Comparison of ENCODE assay signal across 9 mouse cellular contexts in genomic region chr2:25273010-25273409, GRCm38 (mm10). TPM values are rescaled to one million over a fixed set of nuclear protein-coding genes. Genes with fewer than 3 reads are reported as not detected.
DNase-seq lines count a peak whose midpoint lies in the region; ATAC-seq and TF ChIP-seq lines count a peak whose summit lies in the region.
"Had no signal": no experiment of that assay in that cellular context is flagged by ENCODE, and none has a peak within 500 bp of the region (broad histone marks: within the 10 kb centered on the region; RNA-seq: fewer than 3 reads in every experiment).

No protein-coding gene starts in this region.

- ATAC-seq in embryonic facial prominence, embryonic 15.5 days (ENCODE audit: insufficient number of reproducible peaks, low FRiP score, low TSS enrichment, low read depth): no peak
- ATAC-seq in intestine, embryonic 15.5 days: no peak
- no peak for ATAC-seq in neural tube, embryonic 13.5 days (ENCODE audit: low read depth)

- WGBS in lung, adult 2 months: 29% methylated on average over 16 of the region's 16 CpGs
- 36% methylated on average over 16 of the region's 16 CpGs for WGBS in embryonic facial prominence, embryonic 15.5 days
- 34% methylated on average over 16 of the region's 16 CpGs for WGBS in intestine, embryonic 15.5 days
- WGBS in neural tube, embryonic 13.5 days: 37% methylated on average over 16 of the region's 16 CpGs

- H3K4me2 ChIP-seq in embryonic facial prominence, embryonic 15.5 days (replicated peaks): peak overlapping the region; percentile 96
- H3K4me2 ChIP-seq in intestine, embryonic 15.5 days (replicated peaks): peak overlapping the region; percentile 91
- H3K4me2 ChIP-seq in neural tube, embryonic 13.5 days: peak overlapping the region; percentile 94

- peak overlapping the region; percentile 72 for H3K4me3 ChIP-seq in lung, adult 2 months (replicated peaks; ENCODE audit: extremely low read depth, low read depth, low read length)
- peak overlapping the region; percentile 87 for H3K4me3 ChIP-seq in embryonic facial prominence, embryonic 15.5 days (replicated peaks)
- peak overlapping the region; percentile 89 for H3K4me3 ChIP-seq in intestine, embryonic 15.5 days (replicated peaks)
- H3K4me3 ChIP-seq in neural tube, embryonic 13.5 days: peak overlapping the region; percentile 94

- TF ChIP-seq POLR2A in lung, adult 2 months (IDR thresholded peaks at IDR 0.05; ENCODE audit: borderline replicate concordance, extremely low read depth, low read depth, low read length): no peak

- no peaks in the 10 kb centered on the region for H3K9me3 ChIP-seq in embryonic facial prominence, embryonic 15.5 days (replicated peaks)
- no peaks in the 10 kb centered on the region for H3K9me3 ChIP-seq in intestine, embryonic 15.5 days
- no peaks in the 10 kb centered on the region for H3K9me3 ChIP-seq in neural tube, embryonic 13.5 days

- H3K27me3 ChIP-seq in embryonic facial prominence, embryonic 15.5 days: no peaks in the 10 kb centered on the region
- no peaks in the 10 kb centered on the region for H3K27me3 ChIP-seq in intestine, embryonic 15.5 days (replicated peaks)
- H3K27me3 ChIP-seq in neural tube, embryonic 13.5 days: no peaks in the 10 kb centered on the region

- peaks cover 71% of the 10 kb centered on the region for H3K36me3 ChIP-seq in embryonic facial prominence, embryonic 15.5 days
- H3K36me3 ChIP-seq in intestine, embryonic 15.5 days: peaks cover 66% of the 10 kb centered on the region
- H3K36me3 ChIP-seq in neural tube, embryonic 13.5 days: peaks cover 82% of the 10 kb centered on the region

- peaks cover 12% of the 10 kb centered on the region for H3K4me1 ChIP-seq in lung, adult 2 months (ENCODE audit: control insufficient read depth, insufficient read depth, low read length)
- peaks cover 33% of the 10 kb centered on the region for H3K4me1 ChIP-seq in embryonic facial prominence, embryonic 15.5 days
- H3K4me1 ChIP-seq in intestine, embryonic 15.5 days (replicated peaks): peaks cover 26% of the 10 kb centered on the region
- H3K4me1 ChIP-seq in neural tube, embryonic 13.5 days (replicated peaks): peaks cover 46% of the 10 kb centered on the region

- H3K27ac ChIP-seq in embryonic facial prominence, embryonic 15.5 days (replicated peaks): peak overlapping the region; percentile 81
- no peak overlapping the region for H3K27ac ChIP-seq in intestine, embryonic 15.5 days
- H3K27ac ChIP-seq in neural tube, embryonic 13.5 days (replicated peaks): peak overlapping the region; percentile 84; the same call in 1 of the 2 replicates

- H3K9ac ChIP-seq in embryonic facial prominence, embryonic 15.5 days: peak overlapping the region; percentile 97
- H3K9ac ChIP-seq in intestine, embryonic 15.5 days: peak overlapping the region; percentile 85
- peak overlapping the region; percentile 94 for H3K9ac ChIP-seq in neural tube, embryonic 13.5 days

- DNase-seq in lung, adult 2 months: no peak
- no peak for DNase-seq in lung, adult 18-20 months
- DNase-seq in adrenal gland, postnatal 36 days: no peak
- no peak for DNase-seq in adrenal gland, adult (ENCODE audit: inconsistent age in 2 of 2, low spot score in 1 of 2)
- no peak for DNase-seq in right cerebral cortex, adult 2 months (ENCODE audit: low spot score in 2 of 2)

- TF ChIP-seq CTCF in lung, adult 2 months (IDR thresholded peaks at IDR 0.05; ENCODE audit: insufficient read depth, low read length): no peak

RNA-seq across cellular contexts. Expression of gene Anapc2, which starts 0.7 kb away (rescaled TPM):
- 82.1 and 133 TPM in 2 replicates for polyA plus RNA-seq in lung, adult 2 months (2012; rRNA removed)
- 134 and 136 TPM in 2 replicates for polyA plus RNA-seq in embryonic facial prominence, embryonic 15.5 days (2015; fragmentation: Nextera tagmentation; extraction: Ambion mirVana)
- 95.8 and 103 TPM in 2 replicates for polyA plus RNA-seq in intestine, embryonic 15.5 days (2015; fragmentation: Nextera tagmentation; extraction: Ambion mirVana)
- polyA plus RNA-seq in neural tube, embryonic 13.5 days (2015; fragmentation: Nextera tagmentation; extraction: Ambion mirVana): 128 and 131 TPM in 2 replicates
- total RNA-seq in adrenal gland, postnatal 36 days (2021): 10 to 100 TPM; 76.5 to 81.3 TPM

RNA-seq across cellular contexts. Expression of gene Ssna1, which starts 0.8 kb away (rescaled TPM):
- polyA plus RNA-seq in lung, adult 2 months (2012; rRNA removed): 41.6 and 49.5 TPM in 2 replicates
- 258 and 263 TPM in 2 replicates for polyA plus RNA-seq in embryonic facial prominence, embryonic 15.5 days (2015; fragmentation: Nextera tagmentation; extraction: Ambion mirVana)
- 200 and 212 TPM in 2 replicates for polyA plus RNA-seq in intestine, embryonic 15.5 days (2015; fragmentation: Nextera tagmentation; extraction: Ambion mirVana)
- 187 and 206 TPM in 2 replicates for polyA plus RNA-seq in neural tube, embryonic 13.5 days (2015; fragmentation: Nextera tagmentation; extraction: Ambion mirVana)
- 10 to 100 TPM; 43.8 to 45.1 TPM for total RNA-seq in adrenal gland, postnatal 36 days (2021)

RNA-seq across cellular contexts. Expression of gene Tprn, which starts 10.6 kb away (rescaled TPM):
- 17.4 and 24.3 TPM in 2 replicates for polyA plus RNA-seq in lung, adult 2 months (2012; rRNA removed)
- polyA plus RNA-seq in embryonic facial prominence, embryonic 15.5 days (2015; fragmentation: Nextera tagmentation; extraction: Ambion mirVana): 10.2 TPM in 2 replicates
- 20.7 and 23.6 TPM in 2 replicates for polyA plus RNA-seq in intestine, embryonic 15.5 days (2015; fragmentation: Nextera tagmentation; extraction: Ambion mirVana)
- polyA plus RNA-seq in neural tube, embryonic 13.5 days (2015; fragmentation: Nextera tagmentation; extraction: Ambion mirVana): 13.3 and 14.6 TPM in 2 replicates
- 1 to 10 TPM; 8.7 to 9.2 TPM for total RNA-seq in adrenal gland, postnatal 36 days (2021)

RNA-seq across cellular contexts. Expression of gene Tmem210, which starts 14.9 kb away (rescaled TPM):
- polyA plus RNA-seq in lung, adult 2 months (2012; rRNA removed): 0.40 TPM in 1 of 2 replicates, not detected in the other
- polyA plus RNA-seq in embryonic facial prominence, embryonic 15.5 days (2015; fragmentation: Nextera tagmentation; extraction: Ambion mirVana): not detected in 2 replicates
- polyA plus RNA-seq in intestine, embryonic 15.5 days (2015; fragmentation: Nextera tagmentation; extraction: Ambion mirVana): not detected in 2 replicates
- polyA plus RNA-seq in neural tube, embryonic 13.5 days (2015; fragmentation: Nextera tagmentation; extraction: Ambion mirVana): not detected in 2 replicates
- total RNA-seq in adrenal gland, postnatal 36 days (2021): not detected
- total RNA-seq: adrenal gland, postnatal 25 days had no signal

RNA-seq across cellular contexts. Expression of gene Lrrc26, which starts 16.7 kb away (rescaled TPM):
- 52.8 and 59.6 TPM in 2 replicates for polyA plus RNA-seq in lung, adult 2 months (2012; rRNA removed)
- polyA plus RNA-seq in embryonic facial prominence, embryonic 15.5 days (2015; fragmentation: Nextera tagmentation; extraction: Ambion mirVana): 4.9 and 5.2 TPM in 2 replicates
- polyA plus RNA-seq in intestine, embryonic 15.5 days (2015; fragmentation: Nextera tagmentation; extraction: Ambion mirVana): 0.43 and 1.8 TPM in 2 replicates
- polyA plus RNA-seq in neural tube, embryonic 13.5 days (2015; fragmentation: Nextera tagmentation; extraction: Ambion mirVana): not detected in 2 replicates
- not detected for total RNA-seq in adrenal gland, postnatal 36 days (2021)
- total RNA-seq: adrenal gland, postnatal 25 days had no signal
